Mouse (Mus musculus): ENCODE data around the gene Lmf2. TPM values are rescaled to one million over a fixed set of nuclear protein-coding genes. Genes with fewer than 3 reads are reported as not detected.
A peak's percentile ranks its signal among the peaks of the same experiment; 100 is the strongest.

Gene Lmf2
- polyA plus RNA-seq, 1 experiment from 2014 or later, result 63.7 TPM

DNA sequence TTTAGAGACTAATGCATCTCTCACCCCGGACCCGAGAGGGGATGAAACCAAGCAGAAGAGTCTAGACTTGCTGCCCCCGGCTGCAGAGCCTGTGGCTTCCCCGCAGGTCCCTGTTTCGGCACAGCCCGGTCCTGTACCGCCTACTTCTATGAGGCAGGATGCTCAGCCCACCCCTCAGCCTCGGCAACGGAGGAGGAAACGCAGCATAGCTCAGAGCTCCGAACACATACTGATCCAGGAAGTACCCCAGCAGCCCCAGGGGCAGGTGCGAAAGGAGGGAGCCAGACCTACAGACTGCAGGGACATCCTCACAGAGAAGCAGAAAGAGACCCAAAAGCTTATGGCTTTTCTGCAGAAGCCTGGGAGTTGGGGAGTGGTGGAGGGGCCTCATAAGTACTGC, 31.7 kb upstream of the Lmf2 start:
- Histone ChIP-seq H3K4me2 (no peak overlapping the region), H3K36me3 (ENCODE audit: insufficient read depth) (no peaks in the 10 kb centered on the region), H3K4me3 (ENCODE audit: low read depth, low read length) (no peak overlapping the region), H3K4me1 (ENCODE audit: insufficient read depth) (no peaks in the 10 kb centered on the region), H3K9me3 (ENCODE audit: low read depth, low read length) (no peaks in the 10 kb centered on the region), H3K27ac (ENCODE audit: low read depth) (no peak overlapping the region), H3K27me3 (ENCODE audit: insufficient read depth, low read length) (no peaks in the 10 kb centered on the region; the same call in 1 of the 2 replicates), H3K9ac (no peak overlapping the region)
- 34% methylated on average over 12 of the region's 12 CpGs for WGBS
- no peak for TF ChIP-seq CTCF (IDR thresholded peaks at IDR 0.05; ENCODE audit: low read depth)
- DNase-seq (no peak), ATAC-seq (ENCODE audit: insufficient read depth) (no peak)

DNA sequence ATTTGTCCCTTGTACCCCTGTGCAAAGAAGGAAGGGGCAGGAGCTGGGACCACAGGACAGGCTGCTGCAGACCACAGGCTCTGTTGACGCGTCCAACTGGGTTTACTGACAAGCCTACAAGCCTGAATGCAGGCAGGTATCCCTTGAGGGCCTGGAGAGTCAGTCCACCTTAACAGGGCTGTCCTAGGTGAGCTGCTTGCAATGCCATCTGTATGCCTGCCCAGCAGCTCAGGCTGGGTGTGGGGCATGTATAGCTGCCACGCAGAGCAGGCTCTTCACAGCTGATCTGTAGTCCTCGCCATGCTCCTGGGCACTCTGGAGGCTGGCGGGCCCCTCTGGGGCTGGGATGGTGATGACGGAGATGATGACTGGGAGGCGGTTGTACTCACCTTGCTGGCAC, 29.2 kb upstream of the Lmf2 start, which contains the start of gene Klhdc7b:
TSS of gene Klhdc7b (plus strand) at position 301 of the 400 bp plus-strand sequence.
- Histone ChIP-seq H3K27me3 (ENCODE audit: insufficient read depth, low read length) (peaks cover 9% of the 10 kb centered on the region), H3K4me1 (ENCODE audit: insufficient read depth) (no peaks in the 10 kb centered on the region), H3K9ac (no peak within 1 kb of the TSS), H3K36me3 (ENCODE audit: insufficient read depth) (no peaks in the 10 kb centered on the region), H3K9me3 (ENCODE audit: low read depth, low read length) (no peaks in the 10 kb centered on the region), H3K27ac (ENCODE audit: low read depth) (no peak within 1 kb of the TSS), H3K4me2 (no peak within 1 kb of the TSS), H3K4me3 (ENCODE audit: low read depth, low read length) (no peak within 1 kb of the TSS)
- ATAC-seq (ENCODE audit: insufficient read depth) (no peak), DNase-seq (no peak)
- WGBS, result 75% methylated on average over 7 of the region's 7 CpGs
- TF ChIP-seq CTCF (IDR thresholded peaks at IDR 0.05; ENCODE audit: low read depth), result no peak

DNA sequence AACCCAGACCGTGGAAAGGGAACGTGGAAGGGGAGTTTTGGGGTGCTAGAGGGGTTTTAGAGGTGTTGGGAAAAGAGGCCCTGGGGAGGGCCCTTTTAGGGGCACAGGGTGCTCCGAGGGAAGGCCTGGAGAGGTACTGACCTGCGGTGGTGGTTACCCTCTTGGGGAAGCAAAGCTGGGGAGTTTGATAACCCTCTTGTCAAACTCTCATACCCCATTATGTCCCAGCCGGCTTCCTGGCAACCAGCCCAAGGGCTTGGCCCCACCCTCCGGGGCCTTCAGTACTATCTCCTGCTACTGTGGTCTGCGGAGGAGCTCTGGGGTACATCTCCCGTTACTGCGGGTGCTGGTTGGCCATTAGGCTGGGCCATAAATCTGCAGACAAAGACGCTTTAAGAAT, 24.0 kb upstream of the Lmf2 start:
- Histone ChIP-seq H3K36me3 (ENCODE audit: insufficient read depth) (no peaks in the 10 kb centered on the region), H3K4me3 (ENCODE audit: low read depth, low read length) (peak overlapping the region; percentile 34; the same call in 1 of the 2 replicates), H3K9ac (0 out of 2 replicates have a peak overlapping the region, but pooled peaks have one; percentile 7), H3K27ac (ENCODE audit: low read depth) (no peak overlapping the region), H3K9me3 (ENCODE audit: low read depth, low read length) (no peaks in the 10 kb centered on the region), H3K27me3 (ENCODE audit: insufficient read depth, low read length) (peaks cover 44% of the 10 kb centered on the region), H3K4me2 (peak overlapping the region; percentile 65), H3K4me1 (ENCODE audit: insufficient read depth) (peaks cover 6% of the 10 kb centered on the region)
- DNase-seq, result peak; percentile 56
- no peak for ATAC-seq (ENCODE audit: insufficient read depth)
- no peak for TF ChIP-seq CTCF (IDR thresholded peaks at IDR 0.05; ENCODE audit: low read depth)
- WGBS, result 10% methylated on average over 10 of the region's 10 CpGs

DNA sequence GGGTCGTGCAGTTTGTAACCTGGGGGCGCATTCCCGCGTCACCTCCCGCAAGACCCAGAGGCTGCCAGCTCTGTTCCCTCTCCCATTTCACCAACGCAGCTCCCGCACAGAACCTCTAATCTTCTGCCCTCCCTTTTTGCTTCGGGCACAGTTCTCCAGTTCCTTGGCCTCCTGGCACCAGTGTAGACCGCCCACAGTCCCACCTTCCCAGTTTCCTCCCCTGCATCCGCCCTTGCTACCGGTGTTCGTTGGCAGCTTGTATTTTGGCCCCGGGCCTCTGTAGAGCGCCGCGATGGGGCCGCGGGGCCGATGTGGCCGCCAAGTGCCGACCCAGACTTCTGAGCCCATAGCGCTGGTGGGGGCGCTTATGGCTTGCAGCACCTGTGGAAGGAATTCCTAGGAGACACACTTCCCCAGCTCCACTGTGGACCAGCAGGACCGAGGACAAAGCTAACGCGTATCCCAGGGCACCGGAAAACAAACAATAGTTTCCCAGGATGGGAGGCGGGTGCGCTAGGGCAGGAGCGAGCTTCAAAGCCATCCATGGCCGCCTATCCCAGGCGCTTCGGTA, 23.5 kb upstream of the Lmf2 start, which contains the start of gene Odf3b:
TSS of gene Odf3b (minus strand) at position 452 of the 571 bp plus-strand sequence.
- H3K27ac ChIP-seq (ENCODE audit: low read depth), result no peak within 1 kb of the TSS
- ATAC-seq (ENCODE audit: insufficient read depth) (no peak), DNase-seq (peak; percentile 51)
- no peaks in the 10 kb centered on the region for H3K9me3 ChIP-seq (ENCODE audit: low read depth, low read length)
- peak within 1 kb of the TSS; percentile 65 for H3K4me2 ChIP-seq
- 1% methylated on average over 33 of the region's 33 CpGs for WGBS
- 0 out of 2 replicates have a peak within 1 kb of the TSS, but pooled peaks have one; percentile 7 for H3K9ac ChIP-seq
- H3K4me1 ChIP-seq (ENCODE audit: insufficient read depth), result peaks cover 6% of the 10 kb centered on the region
- peak within 1 kb of the TSS; percentile 34 for H3K4me3 ChIP-seq (ENCODE audit: low read depth, low read length)
- peaks cover 44% of the 10 kb centered on the region for H3K27me3 ChIP-seq (ENCODE audit: insufficient read depth, low read length)
- H3K36me3 ChIP-seq (ENCODE audit: insufficient read depth), result no peaks in the 10 kb centered on the region
- TF ChIP-seq CTCF (IDR thresholded peaks at IDR 0.05; ENCODE audit: low read depth), result no peak

DNA sequence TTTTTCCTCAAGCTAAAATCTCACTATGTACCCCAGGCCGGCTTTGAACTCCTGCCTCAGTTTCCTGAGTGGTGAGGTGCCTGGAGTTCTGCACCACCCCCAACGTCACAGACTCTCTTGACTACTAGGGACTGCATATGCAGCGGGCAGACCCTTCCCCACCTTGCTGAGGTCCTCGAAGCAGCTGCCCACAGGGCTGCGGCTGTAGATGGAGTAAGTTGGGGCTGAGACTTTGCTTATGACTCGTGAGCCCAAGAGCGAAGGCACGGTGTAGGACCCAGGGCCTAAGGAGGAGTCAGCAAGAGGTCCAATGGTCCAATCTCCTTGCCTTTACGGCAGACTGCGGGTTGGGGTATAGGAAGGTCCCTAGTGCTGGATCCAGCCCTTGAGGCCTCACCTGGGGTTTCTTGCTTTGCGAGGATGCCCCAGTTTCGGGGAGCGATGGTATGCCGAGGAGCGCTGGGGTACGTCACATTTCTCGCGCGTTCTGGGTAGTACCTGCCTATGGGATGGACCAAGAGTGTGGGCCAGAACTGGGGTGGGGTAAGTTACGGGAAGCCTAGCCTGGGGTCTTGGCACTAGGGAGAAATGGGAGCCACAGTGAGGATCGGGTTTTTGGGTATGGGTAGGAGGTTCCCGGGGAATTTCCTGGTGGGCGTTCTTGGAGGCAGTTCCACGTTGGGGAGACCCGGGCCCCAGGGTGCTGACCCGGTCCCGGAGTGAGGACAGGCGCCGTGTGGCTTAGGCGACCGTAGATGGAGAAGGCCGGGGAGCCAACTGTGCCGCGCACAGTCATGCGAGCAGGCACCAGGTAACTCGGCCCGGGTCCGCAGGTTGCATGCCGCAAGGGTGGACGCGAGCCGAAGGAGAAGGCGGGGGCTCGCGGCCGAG, 22.7 kb upstream of the Lmf2 start:
- H3K36me3 ChIP-seq (ENCODE audit: insufficient read depth), result no peaks in the 10 kb centered on the region
- H3K27ac ChIP-seq (ENCODE audit: low read depth), result no peak overlapping the region
- 12% methylated on average over 43 of the region's 46 CpGs for WGBS
- ATAC-seq (ENCODE audit: insufficient read depth) (no peak), DNase-seq (peak; percentile 8)
- H3K27me3 ChIP-seq (ENCODE audit: insufficient read depth, low read length), result peaks cover 44% of the 10 kb centered on the region
- H3K4me2 ChIP-seq, result peak overlapping the region; percentile 65
- peak overlapping the region; percentile 34 for H3K4me3 ChIP-seq (ENCODE audit: low read depth, low read length)
- peaks cover 6% of the 10 kb centered on the region for H3K4me1 ChIP-seq (ENCODE audit: insufficient read depth)
- H3K9ac ChIP-seq, result 0 out of 2 replicates have a peak overlapping the region, but pooled peaks have one; percentile 7
- no peak for TF ChIP-seq CTCF (IDR thresholded peaks at IDR 0.05; ENCODE audit: low read depth)
- H3K9me3 ChIP-seq (ENCODE audit: low read depth, low read length), result no peaks in the 10 kb centered on the region

DNA sequence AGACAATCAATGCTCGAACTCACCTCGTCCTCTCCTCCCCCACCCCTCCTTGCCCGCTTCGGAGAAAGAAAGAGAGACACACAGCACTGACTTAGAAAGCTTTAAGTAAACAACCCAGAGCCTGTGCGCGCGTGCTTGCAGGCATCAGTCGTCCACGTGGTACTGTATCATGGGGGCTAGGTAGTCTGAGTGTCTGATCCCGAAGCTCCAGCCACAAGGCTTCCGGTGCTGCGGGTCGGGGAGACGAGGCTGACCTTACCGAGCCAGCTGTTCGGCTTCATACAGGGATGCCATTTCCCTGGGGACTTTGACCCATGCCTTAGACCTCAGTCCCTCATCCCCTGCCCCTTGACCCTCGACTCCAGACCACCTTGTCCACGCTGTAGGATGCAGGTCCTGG, 21.9 kb upstream of the Lmf2 start:
- Histone ChIP-seq H3K27ac (ENCODE audit: low read depth) (no peak overlapping the region), H3K4me1 (ENCODE audit: insufficient read depth) (peaks cover 6% of the 10 kb centered on the region), H3K4me2 (peak overlapping the region; percentile 33; the same call in 1 of the 2 replicates), H3K9me3 (ENCODE audit: low read depth, low read length) (no peaks in the 10 kb centered on the region), H3K4me3 (ENCODE audit: low read depth, low read length) (no peak overlapping the region), H3K36me3 (ENCODE audit: insufficient read depth) (peaks cover 6% of the 10 kb centered on the region), H3K27me3 (ENCODE audit: insufficient read depth, low read length) (peaks cover 44% of the 10 kb centered on the region), H3K9ac (no peak overlapping the region)
- no peak for TF ChIP-seq CTCF (IDR thresholded peaks at IDR 0.05; ENCODE audit: low read depth)
- 1% methylated on average over 18 of the region's 18 CpGs for WGBS
- DNase-seq (no peak), ATAC-seq (ENCODE audit: insufficient read depth) (no peak)

DNA sequence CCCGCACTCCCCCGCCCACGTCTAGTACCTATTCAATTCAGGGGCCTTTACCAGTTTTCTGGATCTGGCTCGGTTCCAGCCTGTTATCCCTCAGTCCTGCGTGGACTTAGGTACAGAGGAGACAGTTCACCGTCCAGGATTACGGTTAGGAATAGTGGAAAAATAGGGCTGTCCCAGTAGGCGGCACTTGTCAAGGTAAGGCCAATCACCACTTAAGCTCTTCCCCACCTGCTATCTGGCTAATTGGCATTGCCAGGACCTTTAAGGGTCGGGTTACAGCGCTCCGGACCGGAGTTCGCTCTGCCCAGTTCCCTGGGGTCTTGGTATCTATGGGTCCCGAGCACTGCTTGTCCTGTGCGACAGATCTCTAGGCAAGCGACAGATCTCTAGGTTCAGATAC, 21.5 kb upstream of the Lmf2 start, which contains the start of gene Tymp:
TSS of gene Tymp (minus strand) at position 83 of the 400 bp plus-strand sequence.
- no peaks in the 10 kb centered on the region for H3K9me3 ChIP-seq (ENCODE audit: low read depth, low read length)
- no peak for TF ChIP-seq CTCF (IDR thresholded peaks at IDR 0.05; ENCODE audit: low read depth)
- H3K27me3 ChIP-seq (ENCODE audit: insufficient read depth, low read length), result peaks cover 44% of the 10 kb centered on the region
- H3K36me3 ChIP-seq (ENCODE audit: insufficient read depth), result peaks cover 10% of the 10 kb centered on the region
- H3K4me2 ChIP-seq, result peak within 1 kb of the TSS; percentile 33; the same call in 1 of the 2 replicates
- ATAC-seq (ENCODE audit: insufficient read depth), result no peak
- 17% methylated on average over 16 of the region's 16 CpGs for WGBS
- no peak within 1 kb of the TSS for H3K4me3 ChIP-seq (ENCODE audit: low read depth, low read length)
- H3K9ac ChIP-seq, result no peak within 1 kb of the TSS
- no peak within 1 kb of the TSS for H3K27ac ChIP-seq (ENCODE audit: low read depth)
- H3K4me1 ChIP-seq (ENCODE audit: insufficient read depth), result peaks cover 6% of the 10 kb centered on the region
- no peak for DNase-seq
